Mouse (Mus musculus) ES-Bruce4 (cell line): Measurements from ENCODE around the gene Marc2.

Source experiments
- CTCF ChIP-seq: IDR thresholded peaks from one replicate; pipeline ENCODE4 v1.8.1; 2011; ENCODE audit warnings: low read depth, low read length
- POLR2A ChIP-seq: IDR thresholded peaks from one replicate; pipeline ENCODE4 v1.8.1; 2011; ENCODE audit warnings: low read length; ENCODE audit not compliant: insufficient read depth

DNA sequence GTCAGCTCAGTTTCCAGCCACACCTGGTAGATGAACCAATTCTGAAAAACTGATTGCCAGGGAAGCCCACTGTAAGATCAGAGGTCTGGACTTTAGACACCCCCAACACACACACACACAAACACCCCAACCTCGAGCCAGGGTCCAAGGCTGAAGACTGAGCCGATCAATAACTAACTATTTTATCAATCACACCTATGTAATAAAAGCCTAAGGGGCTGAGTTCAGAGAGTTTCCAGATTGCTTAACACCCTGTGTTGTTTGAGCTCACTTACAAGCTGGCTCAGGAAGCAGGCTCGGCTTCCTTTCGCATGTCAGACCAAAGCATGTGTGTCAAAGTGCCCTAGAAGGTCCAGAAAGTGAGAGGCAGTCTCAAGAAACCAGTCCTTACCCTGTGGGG lies 8.6 kb downstream of the Marc2 start:
- no peak for TF ChIP-seq POLR2A
- no peak for TF ChIP-seq CTCF
